Mouse (Mus musculus) cerebellum, adult 11 months (tissue): Measurements from ENCODE around the gene Klhl26.
A peak's percentile ranks its signal among the peaks of the same experiment; 100 is the strongest.

Experiments
- DNase-seq: peaks from one replicate; pipeline ENCODE4 v3.0.0; 2022

The Klhl26 gene

DNA sequence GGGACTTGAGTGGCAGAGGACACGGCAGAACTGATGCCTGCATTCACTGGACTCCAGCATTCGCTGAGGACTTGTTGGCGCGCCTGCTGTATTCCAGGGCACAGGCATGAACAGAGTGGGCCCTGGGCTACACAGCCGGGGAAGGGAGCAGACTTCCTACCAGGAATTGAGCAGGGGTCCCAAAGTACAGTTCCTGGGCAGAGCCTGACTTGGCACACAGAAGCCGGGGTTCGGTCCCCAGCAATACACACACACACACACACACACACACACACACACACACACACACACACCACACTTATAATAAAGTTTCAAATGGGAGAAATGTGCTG is 37.0 kb downstream of the Klhl26 start:
- no peak for DNase-seq

DNA sequence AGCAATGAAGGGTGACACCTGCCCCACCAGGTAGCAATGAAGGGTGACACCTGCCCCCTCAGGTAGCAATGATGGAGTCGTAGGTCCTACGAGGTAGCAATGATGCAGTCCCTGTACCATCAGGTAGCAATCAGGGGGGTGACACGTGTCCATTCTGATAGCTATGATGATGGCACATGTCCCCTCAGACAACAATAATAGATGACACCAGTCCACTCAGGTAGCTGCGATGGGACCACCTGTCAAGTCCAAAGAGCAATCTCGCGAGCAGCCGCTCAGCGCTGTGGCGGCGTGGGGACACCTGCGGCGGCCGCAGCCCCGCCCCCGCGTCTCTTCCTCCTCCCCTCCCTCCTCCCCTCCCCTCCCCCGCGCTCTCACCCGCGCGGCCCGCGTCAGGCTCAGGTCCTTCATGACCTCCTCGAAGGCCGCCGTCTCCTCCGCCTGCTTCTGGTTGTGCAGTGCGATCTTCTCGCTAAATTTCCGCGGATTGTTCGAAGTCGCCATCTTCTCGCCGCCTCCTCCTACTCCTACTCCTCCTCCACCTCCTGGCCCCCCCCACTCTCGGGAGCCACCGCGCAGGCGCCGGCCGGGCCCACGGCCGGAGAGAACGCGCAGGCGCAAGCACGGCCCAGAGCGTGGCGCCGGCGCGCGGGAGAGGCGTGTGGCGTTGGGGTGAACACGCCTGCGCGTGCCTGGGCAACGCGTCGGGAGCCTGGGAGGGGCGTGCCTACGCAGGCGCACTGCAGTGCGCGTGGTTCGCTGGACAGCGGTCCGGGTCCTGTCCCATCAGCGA is 37.5 kb downstream of the Klhl26 start, which contains the start of gene Crtc1:
Gene Crtc1 (minus strand): TSS at position 525 of the 793 bp plus-strand sequence.
- peak; percentile 98 for DNase-seq

DNA sequence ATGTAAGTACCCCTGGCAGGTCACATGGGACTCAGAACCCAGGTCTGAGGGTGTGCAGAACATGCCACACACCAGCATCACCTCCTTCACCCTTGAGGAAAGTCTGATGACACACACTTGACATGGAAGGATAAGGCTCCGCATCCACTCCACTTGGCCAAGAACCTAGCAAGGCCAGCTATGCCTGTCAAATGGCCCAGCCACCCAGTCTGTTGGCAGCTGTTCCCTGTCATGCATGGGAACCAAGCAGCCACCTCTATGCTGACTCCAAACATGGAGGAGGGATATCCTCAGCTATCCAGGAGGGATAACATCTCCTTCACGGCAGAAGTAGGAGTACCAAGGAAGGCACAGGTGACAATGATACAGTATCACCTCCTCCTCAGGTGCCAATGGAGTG is 38.3 kb downstream of the Klhl26 start:
- DNase-seq = no peak

DNA sequence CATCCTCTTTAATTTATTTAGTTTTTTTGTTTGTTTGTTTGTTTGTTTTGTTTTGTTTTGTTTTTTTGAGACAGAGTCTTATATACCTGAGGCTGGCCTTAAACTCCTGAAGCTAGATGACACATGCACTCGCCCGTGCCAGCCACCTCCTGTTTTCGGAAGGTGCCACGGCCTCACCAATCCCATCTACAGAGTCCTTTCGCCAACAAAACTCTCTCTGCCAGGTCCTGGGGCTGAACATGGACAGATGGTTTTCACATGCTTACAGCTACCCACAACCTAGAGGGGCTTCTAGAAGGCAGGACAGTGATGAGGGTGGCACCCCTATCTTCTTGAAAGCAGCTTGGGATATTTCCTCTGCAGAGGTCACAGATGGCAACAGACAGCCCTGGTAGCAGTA is 41.6 kb downstream of the Klhl26 start:
- no peak for DNase-seq

DNA sequence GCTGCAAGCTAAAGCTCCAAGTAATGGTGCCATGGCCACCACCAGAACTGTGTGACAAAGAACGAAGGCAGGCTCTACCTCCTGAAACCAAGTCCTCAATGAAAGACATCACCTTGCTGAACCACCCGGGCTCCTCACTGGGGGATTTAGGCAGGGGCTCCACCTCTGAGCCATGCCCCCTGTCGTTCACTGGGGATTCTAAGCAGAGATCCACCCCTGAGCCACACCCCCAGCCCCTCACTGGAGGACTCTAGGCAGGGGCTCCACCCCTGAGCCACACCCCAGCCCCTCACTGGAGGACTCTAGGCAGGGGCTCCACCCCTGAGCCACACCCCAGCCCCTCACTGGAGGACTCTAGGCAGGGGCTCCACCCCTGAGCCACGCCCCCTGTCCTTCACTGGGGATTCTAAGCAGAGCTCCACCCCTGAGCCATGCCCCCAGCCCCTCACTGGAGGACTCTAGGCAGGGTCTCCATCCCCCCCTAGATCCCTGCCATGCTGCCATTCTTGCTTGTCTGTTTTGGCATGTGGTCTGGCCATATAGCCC is 43.7 kb downstream of the Klhl26 start:
- DNase-seq = no peak

DNA sequence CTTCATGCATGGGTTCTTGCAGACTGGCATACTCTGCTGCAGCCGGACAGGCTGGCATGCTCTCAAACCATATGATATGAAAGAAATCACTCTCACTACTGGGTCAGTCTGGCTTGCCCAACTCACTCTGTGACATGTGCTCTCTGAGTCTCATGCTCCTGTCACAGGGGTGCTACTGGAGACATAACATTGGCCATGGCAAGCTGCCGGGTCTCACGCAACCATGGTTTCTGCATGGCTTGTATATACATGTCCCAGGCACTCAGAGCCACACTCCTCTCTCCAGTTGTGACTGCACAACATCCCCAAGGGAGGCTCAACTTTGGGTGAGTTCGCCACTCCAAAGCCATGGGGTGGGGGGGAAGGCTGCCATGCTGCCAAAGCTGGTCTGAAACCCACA is 45.6 kb downstream of the Klhl26 start:
- no peak for DNase-seq

DNA sequence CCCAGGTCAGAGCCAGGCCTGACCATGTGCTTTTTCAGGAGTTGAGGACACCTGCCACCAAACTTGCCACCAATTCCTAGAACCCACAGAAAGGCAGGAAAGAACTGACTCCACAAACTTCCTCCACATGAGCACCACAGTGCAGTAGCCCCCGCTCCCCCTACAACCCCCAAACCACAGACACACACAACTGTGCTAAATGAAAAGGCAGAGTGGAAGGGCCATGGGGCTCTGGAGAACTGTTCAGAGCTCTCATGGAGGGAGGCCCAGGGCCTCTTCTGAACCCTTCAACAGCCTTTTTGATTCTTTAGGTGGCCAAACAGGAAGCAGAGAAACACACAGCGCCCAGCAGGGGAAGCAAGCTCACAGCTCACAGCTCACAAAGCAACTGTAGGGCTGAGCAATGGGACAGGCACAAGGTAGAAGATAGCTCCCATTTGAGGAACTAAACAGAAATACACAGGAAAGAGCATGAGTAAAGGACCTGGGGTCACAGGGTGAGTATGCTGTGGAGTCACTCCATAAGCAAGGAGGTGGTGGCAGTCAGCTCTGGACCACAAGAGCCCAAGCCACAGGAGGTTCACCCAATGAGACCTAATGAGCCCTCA is 50.4 kb downstream of the Klhl26 start:
- DNase-seq = no peak

DNA sequence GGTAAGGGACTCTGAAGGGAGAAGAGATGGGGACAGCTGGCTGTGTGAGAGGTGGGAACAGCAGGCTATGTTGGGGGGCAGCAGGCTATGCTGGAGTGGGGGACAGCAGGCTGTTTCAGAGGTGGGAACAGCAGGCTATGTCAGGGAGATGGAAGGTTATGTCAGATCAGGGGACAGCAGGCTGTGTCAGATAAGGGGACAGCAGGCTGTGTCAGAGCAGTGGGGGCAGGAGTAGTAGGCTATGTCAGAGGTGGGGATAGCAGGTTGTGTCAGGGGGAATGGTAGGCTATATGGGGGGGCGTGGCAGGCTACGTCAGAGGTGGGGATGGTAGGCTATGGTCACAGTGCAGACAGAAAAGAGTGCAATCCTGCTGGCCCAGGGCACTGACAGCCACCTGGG is 54.0 kb downstream of the Klhl26 start:
- DNase-seq = no peak

DNA sequence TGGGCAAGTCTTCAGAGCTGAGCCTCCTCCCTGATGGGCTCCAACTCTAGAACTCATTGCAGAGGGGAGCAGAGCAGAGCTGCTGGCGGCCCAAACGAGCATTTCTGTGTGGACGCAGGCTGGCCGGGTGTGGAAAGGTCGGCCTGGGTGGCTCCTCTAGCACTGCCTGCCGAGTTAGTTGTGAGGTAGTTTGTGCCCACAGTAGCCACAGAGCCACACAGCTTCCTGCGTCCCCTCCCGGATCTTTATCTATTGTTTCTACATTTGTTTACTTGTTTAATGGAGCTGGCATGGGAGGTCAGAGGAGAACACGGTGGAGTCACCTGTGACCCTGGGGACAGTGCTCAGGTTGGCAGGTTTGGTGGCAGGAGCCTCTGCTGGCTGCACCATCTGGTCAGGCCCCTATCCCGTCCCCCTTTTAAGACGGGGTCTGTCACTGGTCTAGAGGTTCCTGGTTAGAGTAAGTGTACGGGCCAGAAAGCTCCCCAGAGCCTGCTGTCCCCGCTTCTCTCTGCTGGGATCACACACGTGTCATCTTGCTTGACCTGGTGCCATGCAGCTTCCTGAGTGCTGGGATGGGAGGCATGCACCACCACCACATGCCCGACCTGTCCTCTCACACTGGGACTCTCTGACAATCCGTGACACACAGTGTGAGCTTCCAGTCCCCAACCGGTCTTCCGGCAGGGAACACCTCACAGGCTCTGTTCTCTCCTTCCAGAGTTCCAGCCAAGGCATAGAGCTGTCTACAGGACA is 55.2 kb downstream of the Klhl26 start:
- DNase-seq = no peak

DNA sequence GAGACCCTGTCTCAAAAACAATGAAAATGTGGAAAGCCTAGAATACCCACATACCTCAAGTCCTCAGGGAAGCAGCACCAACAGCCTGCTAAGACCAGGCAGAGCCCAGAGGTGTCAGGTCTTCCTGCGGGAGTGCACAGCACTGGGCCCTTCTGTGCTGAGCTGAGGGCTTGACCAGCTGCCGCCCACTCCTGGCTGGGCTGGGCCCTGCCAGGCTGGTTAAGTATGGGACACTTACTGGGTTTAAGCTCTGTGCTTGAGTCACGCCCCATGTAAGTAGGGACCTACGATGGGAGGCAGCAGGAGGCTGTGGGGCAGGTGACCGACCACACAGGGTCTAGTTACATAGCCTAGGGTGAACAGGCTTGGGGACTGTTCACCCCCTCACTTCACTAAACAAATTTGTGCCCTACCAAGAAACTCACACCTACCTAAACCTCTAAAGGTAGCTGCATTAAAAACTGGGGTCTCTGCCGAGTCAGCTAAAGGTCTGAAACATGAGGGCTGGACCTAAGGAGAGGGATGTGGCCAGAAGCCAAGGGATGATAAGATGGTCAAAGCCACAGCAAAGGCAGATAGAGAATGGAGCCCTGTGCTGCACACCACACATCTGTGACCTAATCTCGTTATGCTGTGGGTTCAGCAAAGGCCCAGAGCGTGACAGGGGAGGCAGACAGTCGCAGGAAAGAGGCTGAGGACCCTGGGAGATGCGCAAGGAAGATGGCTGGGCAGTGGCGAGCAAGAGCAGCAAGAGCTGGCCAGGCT is 56.7 kb downstream of the Klhl26 start:
- no peak for DNase-seq

DNA sequence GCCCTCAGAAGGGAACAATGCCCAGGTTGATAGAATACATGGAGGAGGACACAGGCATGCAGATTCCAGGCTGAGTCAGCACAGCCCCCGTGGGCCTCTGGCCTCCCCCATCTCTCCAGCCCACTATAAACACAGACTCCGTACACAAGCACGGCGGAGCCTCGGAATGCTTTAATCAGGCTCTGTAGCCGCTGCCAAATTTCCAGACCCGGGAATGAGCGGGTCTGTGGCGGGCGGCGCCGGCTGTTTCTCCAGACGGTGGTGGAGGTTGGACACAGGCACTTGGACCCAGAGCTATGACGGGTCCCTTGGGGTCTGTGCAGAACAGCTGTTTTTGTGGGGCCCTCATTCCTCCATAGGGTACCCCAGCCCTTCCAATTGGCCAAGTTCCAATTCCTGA is 57.8 kb downstream of the Klhl26 start:
- DNase-seq = no peak

DNA sequence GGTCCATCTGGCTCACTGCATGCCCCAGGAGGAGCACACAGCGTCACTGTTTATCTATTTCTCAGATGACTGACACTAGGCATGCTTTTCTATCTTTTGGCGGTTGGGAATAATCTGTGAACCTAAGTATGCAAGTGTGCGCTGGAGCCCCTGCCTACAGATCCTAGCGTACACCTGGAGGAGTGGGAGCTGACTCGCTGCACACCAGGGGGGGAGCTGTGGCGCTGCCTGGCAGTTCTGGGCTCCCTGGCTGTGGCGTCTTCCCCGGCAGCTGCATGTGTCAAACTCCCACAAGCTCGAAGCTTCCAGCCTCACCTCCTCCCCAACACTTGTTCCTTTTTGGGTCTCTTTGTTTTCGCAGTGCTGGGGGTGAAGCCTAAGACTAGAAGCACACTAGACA is 58.9 kb downstream of the Klhl26 start:
- no peak for DNase-seq

DNA sequence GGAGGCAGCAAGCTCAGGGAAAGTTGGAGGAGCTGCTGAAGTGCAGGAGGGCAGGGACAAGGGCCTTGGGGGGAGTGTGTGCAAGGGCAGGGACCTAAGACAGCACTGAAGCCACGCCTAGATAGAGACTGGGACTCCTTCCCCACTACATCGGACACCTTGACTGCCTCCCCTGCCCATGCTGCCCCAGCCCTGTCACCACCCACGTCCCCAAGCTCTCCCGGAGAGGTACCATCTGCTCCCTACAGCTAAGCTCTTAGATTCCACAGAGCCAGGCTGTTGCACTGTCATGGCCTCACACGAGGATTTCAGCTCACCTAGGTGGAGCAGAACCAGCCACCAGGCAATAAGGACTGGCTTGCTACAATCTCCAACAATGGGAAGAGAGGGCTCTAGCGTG is 59.8 kb downstream of the Klhl26 start:
- peak; percentile 62 for DNase-seq

DNA sequence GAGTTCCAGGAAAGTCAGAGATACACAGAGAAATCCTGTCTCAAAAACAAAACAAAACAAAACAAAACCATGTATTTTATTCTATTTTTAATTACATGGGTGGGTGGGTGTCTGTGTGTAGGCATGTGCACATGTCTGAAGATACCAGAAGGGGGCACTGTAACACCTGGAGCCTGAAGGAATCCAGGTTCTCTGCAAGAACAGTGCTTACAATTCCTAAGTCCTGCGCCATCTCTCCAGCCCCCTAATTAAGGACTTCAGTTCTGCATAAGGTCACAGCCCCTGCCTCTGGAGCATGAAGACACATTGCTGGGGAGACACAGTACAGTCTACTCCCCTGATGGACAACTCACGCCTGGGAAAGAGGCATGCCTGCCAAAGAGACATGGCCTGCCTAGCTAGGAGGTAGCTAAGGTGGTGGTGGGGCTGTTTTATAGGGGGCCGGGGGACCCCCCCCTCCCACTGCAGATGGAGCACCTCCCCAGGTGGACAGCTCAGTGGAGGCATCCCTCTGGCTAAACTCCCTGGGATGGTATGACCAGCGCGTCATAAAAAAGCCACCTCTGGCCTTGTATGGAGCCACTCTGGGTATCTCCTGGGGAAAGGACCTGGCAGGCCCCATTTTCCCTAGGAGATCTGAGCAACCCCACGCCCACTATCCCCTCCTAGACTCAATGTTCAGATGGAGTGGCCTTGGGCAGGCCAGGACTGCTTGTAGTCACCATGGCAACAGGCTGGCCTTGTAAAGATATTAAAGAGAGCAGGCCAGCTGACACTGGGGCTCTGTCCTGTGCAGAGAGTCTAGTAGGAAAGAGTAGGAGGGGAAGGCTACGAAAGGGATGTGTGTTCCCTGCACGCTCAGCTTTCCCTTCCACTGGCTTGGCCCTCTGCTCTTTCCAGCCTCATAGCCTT is 61.0 kb downstream of the Klhl26 start:
- DNase-seq = no peak

DNA sequence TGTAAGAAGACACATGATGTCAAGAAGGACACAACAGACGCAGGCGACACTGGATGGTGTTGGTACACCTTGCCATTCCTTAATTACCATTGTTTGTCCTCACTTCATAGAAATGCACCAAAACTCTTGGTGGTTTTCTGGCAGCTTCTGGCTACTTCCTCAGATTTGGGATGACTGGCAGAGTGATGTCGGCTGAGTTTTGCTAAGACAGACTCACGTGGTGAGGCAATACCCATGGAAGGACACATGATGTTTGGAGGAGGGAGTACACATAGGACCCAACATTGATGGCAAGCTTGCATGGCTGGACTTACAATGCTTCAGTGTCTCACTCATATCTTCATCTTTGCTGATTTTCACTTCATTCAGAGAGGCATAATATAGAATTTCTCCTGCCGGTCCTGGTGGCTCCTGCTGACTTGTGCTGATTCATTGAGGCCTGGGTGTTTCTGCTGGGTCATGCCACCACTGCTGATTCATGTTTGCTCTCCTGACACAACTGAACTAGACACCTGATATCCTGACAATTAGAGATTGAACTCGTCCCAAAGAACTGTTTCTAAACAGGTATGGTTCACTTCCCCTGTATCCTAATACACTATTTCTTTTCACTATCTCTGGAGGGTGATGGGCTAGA is 62.3 kb downstream of the Klhl26 start:
- DNase-seq = no peak

DNA sequence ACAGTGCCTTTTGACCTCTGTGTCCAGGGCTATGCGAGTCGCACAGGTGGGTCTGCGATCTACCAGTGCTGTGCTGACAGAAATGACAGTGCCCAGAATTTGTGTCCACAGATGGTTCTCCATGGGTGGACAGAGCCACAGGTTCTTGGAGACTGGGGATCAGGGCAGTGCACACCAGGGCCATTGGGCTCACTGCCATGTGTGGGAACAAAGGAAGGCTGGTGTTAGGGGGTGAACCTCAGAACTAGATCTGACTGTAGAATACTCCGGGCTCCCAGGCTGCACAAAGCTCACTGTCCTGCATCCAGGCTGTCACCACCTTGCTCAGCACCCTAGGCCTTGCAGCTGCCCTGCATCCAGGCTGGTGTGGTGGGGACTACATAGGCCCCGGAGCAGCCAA is 66.5 kb downstream of the Klhl26 start:
- peak; percentile 63 for DNase-seq

DNA sequence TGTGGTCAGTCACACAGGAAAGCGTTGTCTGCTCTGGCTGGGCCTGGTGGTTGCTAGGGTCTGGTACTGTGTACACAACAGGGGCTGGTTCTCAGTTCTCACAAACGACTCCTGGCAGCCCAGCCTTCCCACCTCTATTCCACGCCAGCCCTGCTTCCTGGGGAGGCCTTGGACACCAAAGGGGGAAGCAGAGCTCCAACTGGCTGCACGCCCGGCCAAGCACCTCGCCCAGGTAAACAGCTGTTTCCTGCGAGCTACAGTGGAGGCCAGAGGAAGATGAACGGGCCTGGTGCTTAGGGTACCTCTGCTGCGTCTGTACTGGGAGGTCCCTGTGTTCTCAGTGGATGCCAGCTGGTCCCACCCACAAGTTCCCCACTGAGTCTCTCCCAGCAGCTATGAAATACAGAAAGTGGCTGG is 67.3 kb downstream of the Klhl26 start:
- DNase-seq = no peak

DNA sequence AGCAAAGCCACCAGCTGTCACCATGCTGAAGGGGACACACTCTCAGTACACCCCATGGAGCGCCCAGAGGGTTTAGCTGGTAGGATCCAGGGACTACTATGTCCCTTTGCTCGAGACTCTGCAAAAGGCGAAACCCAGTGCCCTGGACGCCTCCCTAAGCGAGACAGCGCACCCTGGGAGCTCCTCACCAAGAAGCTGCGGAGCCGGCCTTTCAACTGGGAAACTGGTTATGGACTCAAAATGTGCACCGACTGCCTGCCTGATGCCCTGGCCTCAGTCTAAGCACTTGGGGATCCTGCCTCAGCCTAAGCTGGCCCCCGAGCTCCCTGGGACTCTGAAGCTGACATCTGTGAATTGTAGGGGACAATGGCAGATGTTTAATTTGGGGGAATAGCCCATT is 67.7 kb downstream of the Klhl26 start:
- no peak for DNase-seq

DNA sequence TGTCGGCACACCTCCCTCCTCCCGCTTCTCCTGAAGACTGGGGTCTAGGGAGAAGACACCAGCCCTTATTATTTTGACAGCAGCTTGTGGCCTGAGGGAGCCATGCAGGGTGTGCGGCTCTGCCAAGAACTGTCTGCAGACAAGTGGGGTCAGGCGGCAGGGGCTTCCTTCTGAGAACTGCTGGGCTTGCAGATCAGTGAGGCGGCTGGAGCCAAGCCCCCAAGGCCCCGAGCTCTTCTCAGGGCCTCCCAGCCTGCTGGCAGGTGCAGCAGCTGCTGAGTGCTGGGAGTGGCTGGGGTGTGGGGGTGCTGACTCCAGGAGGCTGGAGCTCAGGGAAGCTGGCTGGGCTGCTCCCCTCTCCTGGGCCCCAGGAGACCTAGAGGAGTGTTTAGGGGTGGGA is 68.5 kb downstream of the Klhl26 start:
- DNase-seq = no peak

DNA sequence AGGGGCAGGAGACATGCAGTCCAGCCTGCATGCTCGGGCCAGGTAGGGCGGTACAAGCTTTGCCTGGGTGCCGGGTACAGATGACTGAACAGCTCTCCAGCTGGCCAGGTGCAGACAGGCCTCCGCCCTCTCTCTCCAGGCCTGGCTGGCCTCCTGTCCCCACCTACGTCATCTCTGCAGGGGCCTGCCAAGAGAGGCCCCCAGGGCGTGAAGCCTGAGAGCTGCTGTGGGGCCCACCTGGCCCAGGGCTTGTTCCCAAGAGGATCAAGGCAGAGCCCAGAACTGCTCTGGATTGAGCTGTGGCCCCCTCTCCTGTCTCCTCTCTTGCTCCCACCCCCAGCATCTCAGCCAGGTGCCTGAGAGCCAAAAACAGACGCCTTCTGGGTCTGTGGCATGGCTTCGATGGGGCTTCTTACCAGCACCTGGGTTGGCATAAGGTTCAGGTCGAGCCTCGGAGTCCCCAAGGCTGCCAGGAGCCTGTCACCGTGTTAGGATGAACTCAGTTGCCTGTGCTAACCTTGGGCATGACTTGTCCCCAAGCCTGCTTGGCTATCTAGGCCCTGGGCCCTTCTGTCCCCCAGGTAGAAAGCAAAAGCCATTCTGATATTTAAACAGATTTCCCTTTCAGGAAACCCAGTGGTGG is 70.2 kb downstream of the Klhl26 start:
- DNase-seq = no peak

DNA sequence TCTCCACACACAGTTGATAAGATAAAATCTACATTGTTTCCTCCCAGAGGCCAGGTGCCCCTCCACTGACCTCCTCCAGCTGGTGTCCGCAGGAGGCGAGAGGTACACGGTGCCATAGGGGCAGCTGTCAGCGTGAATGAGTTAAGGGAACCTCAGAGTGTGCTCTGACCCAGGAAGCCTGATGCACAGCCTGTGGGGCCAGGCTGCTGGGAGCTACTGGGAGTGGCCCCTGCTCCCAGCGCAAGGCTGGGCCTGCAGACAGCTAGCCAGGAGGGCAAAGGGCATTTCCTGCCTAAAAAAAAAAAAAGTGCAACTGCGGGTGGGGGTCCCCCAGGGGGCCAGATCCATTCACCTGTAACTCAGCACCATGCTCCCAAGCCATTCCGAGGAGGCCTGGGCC is 71.6 kb downstream of the Klhl26 start:
- DNase-seq = no peak
